Comparison of ENCODE assay signal across 8 mouse cellular contexts in the genomic region with DNA sequence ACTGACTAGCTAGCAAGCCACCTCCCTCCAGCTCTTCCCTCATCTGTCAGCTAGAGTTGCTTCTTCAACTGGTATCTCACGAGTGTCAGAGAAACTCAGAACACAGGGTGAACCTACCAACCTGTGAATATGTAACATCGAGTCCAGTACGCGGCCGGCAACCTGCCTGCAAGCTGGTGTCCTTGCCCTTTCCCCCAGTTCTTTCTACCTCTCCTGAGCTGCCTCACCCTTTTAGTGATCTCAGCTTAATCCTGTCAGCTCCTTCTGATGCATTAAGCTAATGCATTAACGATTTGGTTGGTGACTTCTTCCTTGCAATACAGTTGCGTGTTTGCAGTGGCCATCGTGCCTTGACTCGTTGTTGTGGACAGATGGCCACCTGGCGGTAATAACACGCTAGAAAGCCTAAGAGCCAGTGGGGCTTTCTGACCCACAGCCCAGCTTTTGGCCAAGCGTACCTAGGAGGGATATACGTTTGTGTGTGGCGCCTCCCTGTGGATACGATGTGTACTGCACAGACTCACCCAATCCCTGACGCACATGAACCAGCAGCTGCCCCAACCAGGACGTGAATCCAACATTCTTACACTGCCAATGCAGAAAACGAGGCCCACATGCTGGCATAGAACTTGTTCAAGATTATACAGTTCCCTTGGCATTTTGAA. TPM values are rescaled to one million over a fixed set of nuclear protein-coding genes. Genes with fewer than 3 reads are reported as not detected.
A peak's percentile ranks its signal among the peaks of the same experiment; 100 is the strongest.
DNase-seq lines count a peak whose midpoint lies in the region; ATAC-seq and TF ChIP-seq lines count a peak whose summit lies in the region.

No protein-coding gene starts in this region.

- H3K9me3 ChIP-seq in lung, embryonic 15.5 days = no peaks in the 10 kb centered on the region

- no peaks in the 10 kb centered on the region for H3K27me3 ChIP-seq in lung, embryonic 15.5 days

- no peak overlapping the region for H3K9ac ChIP-seq in lung, embryonic 15.5 days

- no peaks in the 10 kb centered on the region for H3K36me3 ChIP-seq in lung, embryonic 15.5 days

- WGBS in lung, embryonic 15.5 days = 25% methylated on average over 18 of the region's 18 CpGs

- H3K4me1 ChIP-seq in bone marrow macrophage, adult 2 months (ENCODE audit: control insufficient read depth, insufficient read depth, low read length) = no peaks in the 10 kb centered on the region
- peaks cover 9% of the 10 kb centered on the region; the same call in 1 of the 2 replicates for H3K4me1 ChIP-seq in lung, embryonic 15.5 days

- ATAC-seq in CD4-positive, CD25-positive, alpha-beta regulatory T cell, adult 4 months = peak; percentile 89
- peak; percentile 28; the same call in 1 of the 2 replicates for ATAC-seq in lung, embryonic 15.5 days (ENCODE audit: borderline replicate concordance, extremely low read depth, low FRiP score, low TSS enrichment)

- peak; percentile 66 for DNase-seq in fibroblast of lung, adult 2 months (ENCODE audit: low read depth)
- peak; percentile 54 to 75 for DNase-seq in heart, postnatal 14 days
- peak; percentile 90 to 91 for DNase-seq in kidney, postnatal 4 days
- DNase-seq in ovary, postnatal 14 days (ENCODE audit: low spot score) = peak; percentile 72
- DNase-seq in thymus, postnatal 0 days (ENCODE audit: low spot score) = peak; percentile 89

- H3K4me2 ChIP-seq in lung, embryonic 15.5 days = no peak overlapping the region

- TF ChIP-seq POLR2A in bone marrow macrophage, adult 2 months (IDR thresholded peaks at IDR 0.05; ENCODE audit: borderline replicate concordance, low read depth, low read length) = no peak

- no peak overlapping the region for H3K27ac ChIP-seq in bone marrow macrophage, adult 2 months (ENCODE audit: insufficient read depth, low read depth, low read length)
- H3K27ac ChIP-seq in lung, embryonic 15.5 days = no peak overlapping the region

- intact Hi-C loops in heart, postnatal 14 days (cut with DNase I) = no loop called here

- no peak overlapping the region for H3K4me3 ChIP-seq in bone marrow macrophage, adult 2 months (ENCODE audit: insufficient read depth, low read length)
- no peak overlapping the region for H3K4me3 ChIP-seq in lung, embryonic 15.5 days

- TF ChIP-seq CTCF in bone marrow macrophage, adult 2 months (IDR thresholded peaks at IDR 0.05; ENCODE audit: low read depth, low read length) = peak; percentile 65

RNA-seq across cellular contexts. Expression of a gene that starts 16.8 kb away (rescaled TPM):
- 10 to 100 TPM; 50.9 to 51.7 TPM for polyA plus RNA-seq in CD4-positive, CD25-positive, alpha-beta regulatory T cell, adult 4 months (2017; shearing (Covaris generic))
- polyA plus RNA-seq in bone marrow macrophage, adult 2 months (2012; ENCODE audit: insufficient read depth, insufficient read length, missing spikeins) = 19.4 and 21.5 TPM in 2 replicates
- 10 to 100 TPM; 45.1 to 46.0 TPM for total RNA-seq in heart, postnatal 14 days (2021)
- polyA plus RNA-seq in lung, embryonic 15.5 days (2015; fragmentation: Nextera tagmentation; extraction: Ambion mirVana) = 76.1 and 76.3 TPM in 2 replicates
- polyA plus RNA-seq in thymus, postnatal 0 days (2015; fragmentation: Nextera tagmentation; extraction: Ambion mirVana) = 84.2 and 88.0 TPM in 2 replicates

RNA-seq across cellular contexts. Expression of a gene that starts 17.2 kb away (rescaled TPM):
- polyA plus RNA-seq in CD4-positive, CD25-positive, alpha-beta regulatory T cell, adult 4 months (2017; shearing (Covaris generic)) = 10 to 100 TPM; 73.4 to 76.6 TPM
- polyA plus RNA-seq in bone marrow macrophage, adult 2 months (2012; ENCODE audit: insufficient read depth, insufficient read length, missing spikeins) = 16.0 and 17.0 TPM in 2 replicates
- 10 to 100 TPM; 42.8 to 48.3 TPM for total RNA-seq in heart, postnatal 14 days (2021)
- 57.0 and 60.9 TPM in 2 replicates for polyA plus RNA-seq in lung, embryonic 15.5 days (2015; fragmentation: Nextera tagmentation; extraction: Ambion mirVana)
- 87.7 and 89.1 TPM in 2 replicates for polyA plus RNA-seq in thymus, postnatal 0 days (2015; fragmentation: Nextera tagmentation; extraction: Ambion mirVana)

RNA-seq across cellular contexts. Expression of a gene that starts 28.3 kb away (rescaled TPM):
- 10 to 100 TPM in 1 of 2 experiments, 1 to 10 TPM in 1; 7.9 to 13.4 TPM for polyA plus RNA-seq in CD4-positive, CD25-positive, alpha-beta regulatory T cell, adult 4 months (2017; shearing (Covaris generic))
- 0.27 TPM in 1 of 2 replicates, not detected in the other for polyA plus RNA-seq in bone marrow macrophage, adult 2 months (2012; ENCODE audit: insufficient read depth, insufficient read length, missing spikeins)
- total RNA-seq in heart, postnatal 14 days (2021) = 1 to 10 TPM; 2.5 to 3.5 TPM
- 0.97 and 1.1 TPM in 2 replicates for polyA plus RNA-seq in lung, embryonic 15.5 days (2015; fragmentation: Nextera tagmentation; extraction: Ambion mirVana)
- polyA plus RNA-seq in thymus, postnatal 0 days (2015; fragmentation: Nextera tagmentation; extraction: Ambion mirVana) = 56.4 and 75.0 TPM in 2 replicates
